Mouse (Mus musculus) CH12.LX (cell line): Measurements from ENCODE around the gene Ncam2.

Source experiments
- CHD1 ChIP-seq: IDR thresholded peaks from 2 replicates; pipeline ENCODE4 v1.6.1; 2012; ENCODE audit warnings: low read depth, low read length, improper control_type of control experiment, inconsistent platforms
- CTCF ChIP-seq, 2 experiments: IDR thresholded peaks in 1 of 2; conservative IDR thresholded peaks in 1 of 2; 2 replicates each; pipeline ENCODE4 v1.5.1; 2011 to 2012; ENCODE audit warnings: low read depth in 2 of 2, low read length in 2 of 2, improper control_type of control experiment in 1 of 2, inconsistent platforms in 1 of 2, mild to moderate bottlenecking in 1 of 2, moderate library complexity in 1 of 2
- E2F4 ChIP-seq: IDR thresholded peaks from 2 replicates; pipeline ENCODE4 v1.6.1; 2011; ENCODE audit warnings: low read depth, low read length, improper control_type of control experiment; ENCODE audit not compliant: insufficient replicate concordance
- EP300 ChIP-seq: IDR thresholded peaks from 2 replicates; pipeline ENCODE4 v1.6.1; 2011; ENCODE audit warnings: low read length, improper control_type of control experiment
- ETS1 ChIP-seq: conservative IDR thresholded peaks from 2 replicates; pipeline ENCODE4 v1.6.1; 2012; ENCODE audit warnings: low read depth, mild to moderate bottlenecking, inconsistent platforms, low read length, improper control_type of control experiment, moderate library complexity
- GABPA ChIP-seq: IDR thresholded peaks from 2 replicates; pipeline ENCODE4 v1.6.1; 2012; ENCODE audit warnings: low read depth, low read length, improper control_type of control experiment, inconsistent platforms; ENCODE audit not compliant: insufficient replicate concordance
- JUND ChIP-seq: conservative IDR thresholded peaks from 2 replicates; pipeline ENCODE4 v1.6.1; 2011; ENCODE audit warnings: low read depth, low read length, improper control_type of control experiment
- MAZ ChIP-seq: IDR thresholded peaks from 2 replicates; pipeline ENCODE4 v1.6.1; 2012; ENCODE audit warnings: low read depth, mild to moderate bottlenecking, inconsistent platforms, low read length, improper control_type of control experiment, moderate library complexity
- MXI1 ChIP-seq: IDR thresholded peaks from 2 replicates; pipeline ENCODE4 v1.6.1; 2011; ENCODE audit warnings: mild to moderate bottlenecking, low read depth, low read length, improper control_type of control experiment
- NELFE ChIP-seq: IDR thresholded peaks from 2 replicates; pipeline ENCODE4 v1.6.1; 2011; ENCODE audit warnings: low read depth, low read length, improper control_type of control experiment
- POLR2A ChIP-seq: IDR thresholded peaks from 2 replicates; pipeline ENCODE4 v1.6.1; 2011; ENCODE audit warnings: low read depth, mild to moderate bottlenecking, improper control_type of control experiment, low read length
- POLR2AphosphoS2 ChIP-seq: IDR thresholded peaks from 2 replicates; pipeline ENCODE4 v1.6.1; 2011; ENCODE audit warnings: low read depth, low read length, improper control_type of control experiment
- ZKSCAN1 ChIP-seq: IDR thresholded peaks from 2 replicates; pipeline ENCODE4 v1.6.1; 2012; ENCODE audit warnings: low read depth, inconsistent platforms, low read length, improper control_type of control experiment, borderline replicate concordance

- TF ChIP-seq MAZ (no peak), ZKSCAN1 (no peak), CHD1 (no peak), CTCF (conservative IDR thresholded peaks at IDR 0.05 in 1 of 2, IDR thresholded peaks at IDR 0.05 in 1 of 2; ENCODE audit: low read depth in 2 of 2, low read length in 2 of 2) (no peak), EP300 (no peak), NELFE (no peak), GABPA (no peak), E2F4 (no peak), MXI1 (no peak), JUND (no peak), POLR2AphosphoS2 (no peak), POLR2A (no peak), ETS1 (no peak)
Measured at GRCm38 (mm10) chr16:81175302-81175943, 25.1 kb upstream of the Ncam2 start.
